Mouse (Mus musculus): ENCODE results near the gene Ccdc157.

DNA sequence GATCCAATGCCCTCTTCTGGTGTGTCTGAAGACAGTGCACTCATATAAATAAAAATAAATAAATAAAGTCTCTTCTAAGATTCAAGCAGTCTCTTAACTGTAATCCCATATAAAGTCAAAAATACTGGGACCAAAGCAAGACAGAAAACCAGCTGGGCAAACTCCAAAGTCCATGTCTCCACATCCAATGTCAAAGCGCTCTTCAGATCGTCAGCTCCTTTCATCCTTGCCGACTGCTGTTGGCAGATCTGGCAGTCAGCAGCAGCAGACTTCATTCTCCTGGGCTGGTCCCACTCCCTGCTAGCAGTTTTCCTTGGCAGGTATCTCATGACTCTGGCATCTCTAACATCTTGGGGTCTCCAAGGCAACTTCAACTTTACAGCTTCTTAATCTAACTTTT, 1.4 kb downstream of the Ccdc157 start:
- TF ChIP-seq CTCF (IDR thresholded peaks at IDR 0.05; ENCODE audit: low read depth), result no peak
- TF ChIP-seq EP300 (IDR thresholded peaks at IDR 0.05; ENCODE audit: low read depth), result no peak
